Mouse (Mus musculus): ENCODE data around the gene H2-DMa. TPM values are rescaled to one million over a fixed set of nuclear protein-coding genes. Genes with fewer than 3 reads are reported as not detected.
A peak's percentile ranks its signal among the peaks of the same experiment; 100 is the strongest.
"Not testable (repeated sequence)": the region's sequence is repeated elsewhere in the genome, so short reads cannot be mapped to it uniquely, and the experiment has no call there.

Gene H2-DMa
- total RNA-seq, 1 experiment from 2014 or later, result 8.0 TPM

GRCm38 (mm10) chr17:34124649-34125048, 5.3 kb downstream of the H2-DMa start:
- DNase-seq, result no peak

GRCm38 (mm10) chr17:34126826-34127420, 7.6 kb downstream of the H2-DMa start:
- DNase-seq, result no peak

GRCm38 (mm10) chr17:34127475-34127874, 8.1 kb downstream of the H2-DMa start:
- DNase-seq, result peak; percentile 65

- no peak for DNase-seq
Measured at GRCm38 (mm10) chr17:34128264-34128937, 9.1 kb downstream of the H2-DMa start.

- DNase-seq, result no peak
Measured at GRCm38 (mm10) chr17:34128944-34129791, 9.8 kb downstream of the H2-DMa start.

GRCm38 (mm10) chr17:34130073-34130947, 11.0 kb downstream of the H2-DMa start:
- no peak for DNase-seq

GRCm38 (mm10) chr17:34131911-34132310, 12.6 kb downstream of the H2-DMa start:
- DNase-seq, result no peak

- no peak for DNase-seq
Measured at GRCm38 (mm10) chr17:34133289-34133688, 13.9 kb downstream of the H2-DMa start.

- DNase-seq, result no peak
Measured at GRCm38 (mm10) chr17:34134451-34134850, 15.1 kb downstream of the H2-DMa start.

GRCm38 (mm10) chr17:34135297-34136224, 16.2 kb downstream of the H2-DMa start:
- DNase-seq, result peak; percentile 99

GRCm38 (mm10) chr17:34137601-34138000, 18.3 kb downstream of the H2-DMa start:
- no peak for DNase-seq

- DNase-seq, result no peak
Measured at GRCm38 (mm10) chr17:34138655-34139054, 19.3 kb downstream of the H2-DMa start.

- peak; percentile 43 for DNase-seq
Measured at GRCm38 (mm10) chr17:34139416-34139815, 20.1 kb downstream of the H2-DMa start.

GRCm38 (mm10) chr17:34140240-34140639, 20.9 kb downstream of the H2-DMa start:
- no peak for DNase-seq

- DNase-seq, result no peak
Measured at GRCm38 (mm10) chr17:34141448-34141847, 22.1 kb downstream of the H2-DMa start.

GRCm38 (mm10) chr17:34142456-34143010, 23.2 kb downstream of the H2-DMa start:
- no peak for DNase-seq

GRCm38 (mm10) chr17:34143033-34143432, 23.7 kb downstream of the H2-DMa start, which contains the start of gene H2-DMb2:
Gene H2-DMb2, plus strand, starts transcription at chr17:34143307.
- peak; percentile 71 for DNase-seq

- DNase-seq, result peak; percentile 8
Measured at GRCm38 (mm10) chr17:34143461-34143860, 24.1 kb downstream of the H2-DMa start.

- DNase-seq, result not testable (repeated sequence)
Measured at GRCm38 (mm10) chr17:34144221-34144620, 24.9 kb downstream of the H2-DMa start.

- DNase-seq, result peak; percentile 7
Measured at GRCm38 (mm10) chr17:34144960-34145371, 25.6 kb downstream of the H2-DMa start.

All from adrenal gland, postnatal 14 days (tissue).